Mouse (Mus musculus) C2C12 (cell line): Measurements from ENCODE around the gene Fnbp1l. TPM values are rescaled to one million over a fixed set of nuclear protein-coding genes. Genes with fewer than 3 reads are reported as not detected.

ENCODE experiments used
- H3K27me3 ChIP-seq: one replicate; pipeline ENCODE4 v1.6.1; 2011; ENCODE audit not compliant: control insufficient read depth, insufficient read depth, insufficient read length
- H3K36me3 ChIP-seq: one replicate; pipeline ENCODE4 v1.6.1; 2011; ENCODE audit not compliant: control insufficient read depth, insufficient read depth
- H3K4me3 ChIP-seq: one replicate; pipeline ENCODE4 v1.5.1; 2011; ENCODE audit warnings: mild to moderate bottlenecking, control low read depth; ENCODE audit not compliant: poor library complexity, insufficient read depth, severe bottlenecking
- H3K79me2 ChIP-seq: one replicate; pipeline ENCODE4 v1.6.1; 2011; ENCODE audit not compliant: control insufficient read depth, insufficient read depth
- H3K79me3 ChIP-seq: one replicate; pipeline ENCODE4 v1.6.1; 2011; ENCODE audit warnings: low read depth, control low read depth
- H3ac ChIP-seq: one replicate; pipeline ENCODE3; 2011; ENCODE audit warnings: low read depth; ENCODE audit not compliant: control insufficient read depth, insufficient read length
- CEBPB ChIP-seq: IDR thresholded peaks from one replicate; pipeline ENCODE4 v1.6.1; 2011; ENCODE audit warnings: low read depth, mild to moderate bottlenecking, control low read depth, moderate library complexity
- CTCF ChIP-seq: IDR thresholded peaks from one replicate; pipeline ENCODE4 v1.5.1; 2011; ENCODE audit not compliant: control insufficient read depth, insufficient read depth, insufficient read length
- FOSL1 ChIP-seq: IDR thresholded peaks from one replicate; pipeline ENCODE4 v1.8.0; 2011; ENCODE audit warnings: mild to moderate bottlenecking, low read length; ENCODE audit not compliant: poor library complexity, insufficient read depth, severe bottlenecking
- MAX ChIP-seq: IDR thresholded peaks from one replicate; pipeline ENCODE4 v1.6.1; 2011; ENCODE audit warnings: mild to moderate bottlenecking, control low read depth
- MYOD1 ChIP-seq: IDR thresholded peaks from one replicate; pipeline ENCODE4 v1.6.1; 2011; ENCODE audit warnings: low read depth; ENCODE audit not compliant: control insufficient read depth, insufficient read length
- MYOG ChIP-seq: IDR thresholded peaks from one replicate; pipeline ENCODE4 v1.6.1; 2011; ENCODE audit not compliant: control insufficient read depth, insufficient read length; ENCODE audit errors: extremely low read depth
- USF1 ChIP-seq: IDR thresholded peaks from one replicate; pipeline ENCODE4 v1.6.1; 2011; ENCODE audit warnings: low read depth, mild to moderate bottlenecking, control low read depth, moderate library complexity
- polyA plus RNA-seq: library from polyadenylated mRNA; unstranded; fragments of >200 nt; fragmentation: generic; extraction: Trizol; gene quantifications from one replicate; pipeline ENCODE4 v1.2.1, GENCODE M21; 2012; ENCODE audit warnings: missing spikeins

The Fnbp1l gene
- polyA plus RNA-seq, 1 experiment, result 12.4 TPM

- Histone ChIP-seq H3ac (no peak overlapping the region), H3K27me3 (no peaks in the 10 kb centered on the region), H3K79me2 (peaks cover 29% of the 10 kb centered on the region), H3K36me3 (peaks cover 41% of the 10 kb centered on the region), H3K4me3 (no peak overlapping the region), H3K79me3 (peaks cover 5% of the 10 kb centered on the region)
- TF ChIP-seq CEBPB (no peak), MAX (no peak), USF1 (no peak), FOSL1 (no peak), MYOD1 (no peak), CTCF (no peak), MYOG (no peak)
Measured at GRCm38 (mm10) chr3:122518231-122518736, 101.2 kb downstream of the Fnbp1l start.

- no peak overlapping the region for H3ac ChIP-seq
- TF ChIP-seq CEBPB, result no peak
- no peak for TF ChIP-seq MYOG
- TF ChIP-seq USF1, result no peak
- TF ChIP-seq CTCF, result no peak
- no peak for TF ChIP-seq MYOD1
- TF ChIP-seq FOSL1, result no peak
- no peak for TF ChIP-seq MAX
Measured at GRCm38 (mm10) chr3:122517726-122518125, 101.8 kb downstream of the Fnbp1l start.

GRCm38 (mm10) chr3:122516327-122516695, 103.2 kb downstream of the Fnbp1l start:
- H3K79me2 ChIP-seq, result peaks cover 48% of the 10 kb centered on the region
- H3ac ChIP-seq, result no peak overlapping the region
- H3K27me3 ChIP-seq, result no peaks in the 10 kb centered on the region
- H3K4me3 ChIP-seq, result no peak overlapping the region
- H3K36me3 ChIP-seq, result peaks cover 41% of the 10 kb centered on the region
- H3K79me3 ChIP-seq, result peaks cover 12% of the 10 kb centered on the region
- no peak for TF ChIP-seq CTCF
- TF ChIP-seq FOSL1, result no peak
- TF ChIP-seq MYOG, result no peak
- no peak for TF ChIP-seq MYOD1
- no peak for TF ChIP-seq MAX
- no peak for TF ChIP-seq USF1
- TF ChIP-seq CEBPB, result no peak

More at GRCm38 (mm10) chr3:122517726-122518125, 101.8 kb downstream of the Fnbp1l start:
- H3K79me2 ChIP-seq, result peaks cover 35% of the 10 kb centered on the region
- H3K36me3 ChIP-seq, result peaks cover 41% of the 10 kb centered on the region
- no peaks in the 10 kb centered on the region for H3K27me3 ChIP-seq
- peaks cover 9% of the 10 kb centered on the region for H3K79me3 ChIP-seq
- no peak overlapping the region for H3K4me3 ChIP-seq

GRCm38 (mm10) chr3:122515568-122516326, 103.8 kb downstream of the Fnbp1l start:
- Histone ChIP-seq H3K4me3 (no peak overlapping the region), H3K27me3 (no peaks in the 10 kb centered on the region), H3ac (peak overlapping the region; percentile 31), H3K36me3 (peaks cover 46% of the 10 kb centered on the region), H3K79me3 (peaks cover 12% of the 10 kb centered on the region), H3K79me2 (peaks cover 53% of the 10 kb centered on the region)
- TF ChIP-seq MAX, result no peak
- TF ChIP-seq MYOG, result no peak
- no peak for TF ChIP-seq MYOD1
- no peak for TF ChIP-seq CEBPB
- TF ChIP-seq FOSL1, result no peak
- no peak for TF ChIP-seq USF1
- no peak for TF ChIP-seq CTCF

GRCm38 (mm10) chr3:122512725-122513375, 106.7 kb downstream of the Fnbp1l start:
- Histone ChIP-seq H3K79me2 (peaks cover 64% of the 10 kb centered on the region), H3ac (no peak overlapping the region), H3K27me3 (no peaks in the 10 kb centered on the region), H3K79me3 (peaks cover 12% of the 10 kb centered on the region), H3K36me3 (peaks cover 48% of the 10 kb centered on the region), H3K4me3 (no peak overlapping the region)
- no peak for TF ChIP-seq MAX
- no peak for TF ChIP-seq MYOG
- no peak for TF ChIP-seq FOSL1
- no peak for TF ChIP-seq CTCF
- TF ChIP-seq MYOD1, result no peak
- no peak for TF ChIP-seq USF1
- no peak for TF ChIP-seq CEBPB
